Mouse (Mus musculus) kidney, postnatal 25 days (tissue): ENCODE data around the gene Chst5.
"Not testable (repeated sequence)": the region's sequence is repeated elsewhere in the genome, so short reads cannot be mapped to it uniquely, and the experiment has no call there.

Source experiments
- DNase-seq, 2 experiments: peaks; one replicate each; pipeline ENCODE4 v3.0.0; 2021; ENCODE audit warnings: mixed read lengths in 2 of 2

Gene Chst5

DNA sequence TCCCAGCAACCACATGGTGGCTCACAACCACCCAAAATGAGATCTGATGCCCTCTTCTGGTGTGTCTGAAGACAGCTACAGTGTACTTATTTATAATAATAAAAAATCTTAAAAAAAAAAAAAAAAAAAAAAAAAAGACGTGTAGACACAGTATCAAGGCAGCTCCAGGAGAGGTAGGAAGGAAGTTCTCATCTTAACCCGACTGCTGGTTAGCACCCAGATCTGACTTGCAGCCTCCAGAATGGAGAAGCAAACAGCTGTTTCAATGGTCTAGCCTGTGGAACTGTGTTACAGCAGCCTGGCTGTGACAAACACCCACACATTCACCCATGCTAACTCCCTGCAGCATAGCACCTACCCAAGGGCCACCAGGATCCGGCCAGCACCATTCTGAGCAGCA lies 39.9 kb downstream of the Chst5 start:
- DNase-seq = no peak

GRCm38 (mm10) chr8:111868664-111869063 lies 41.6 kb downstream of the Chst5 start:
- no peak for DNase-seq

- peak in 1 of 2 experiments; percentile 51 for DNase-seq
Observed at GRCm38 (mm10) chr8:111865857-111866256, 44.4 kb downstream of the Chst5 start.

- no peak for DNase-seq
Observed at GRCm38 (mm10) chr8:111865130-111865852, 45.0 kb downstream of the Chst5 start.

DNA sequence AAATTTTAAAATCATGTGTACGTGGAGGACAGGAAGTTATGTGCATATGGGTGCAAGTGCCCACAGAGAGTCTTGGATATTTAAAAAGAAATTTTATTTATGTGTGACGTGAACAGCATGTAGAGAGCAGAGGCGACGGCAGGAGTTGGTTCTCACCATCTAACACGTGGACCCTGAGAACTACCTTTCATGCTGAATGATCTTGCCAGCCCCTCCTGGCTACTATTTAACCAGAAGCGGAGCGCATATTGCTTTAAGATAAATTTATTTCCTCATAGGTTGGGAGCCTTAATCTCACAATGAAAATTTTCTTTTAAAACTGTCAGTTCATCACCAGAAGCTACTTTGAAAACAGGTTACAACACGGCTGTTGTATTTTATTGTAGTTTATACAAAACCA lies 45.6 kb downstream of the Chst5 start:
- DNase-seq = no peak

DNA sequence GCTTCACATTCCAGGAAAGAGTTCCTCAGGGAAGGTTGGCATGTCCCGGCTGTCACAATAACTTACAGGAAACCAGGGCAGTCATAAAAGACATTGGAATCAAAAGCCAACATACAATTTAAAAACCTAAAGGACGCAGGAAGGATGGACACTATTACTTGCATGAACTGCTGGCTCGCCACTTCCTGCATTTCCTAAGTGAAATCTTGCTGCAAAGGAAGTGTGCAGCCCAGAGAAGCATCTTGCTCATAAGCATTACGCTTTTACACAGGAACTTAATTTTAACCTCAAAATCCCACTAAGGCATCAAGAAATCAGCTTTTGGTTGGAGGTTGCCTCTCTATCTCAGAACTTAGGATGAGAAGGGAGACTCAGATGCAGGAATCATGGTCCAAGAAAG lies 47.0 kb downstream of the Chst5 start:
- DNase-seq = no peak

- no peak for DNase-seq
Observed at GRCm38 (mm10) chr8:111855977-111856376, 54.3 kb downstream of the Chst5 start.

DNA sequence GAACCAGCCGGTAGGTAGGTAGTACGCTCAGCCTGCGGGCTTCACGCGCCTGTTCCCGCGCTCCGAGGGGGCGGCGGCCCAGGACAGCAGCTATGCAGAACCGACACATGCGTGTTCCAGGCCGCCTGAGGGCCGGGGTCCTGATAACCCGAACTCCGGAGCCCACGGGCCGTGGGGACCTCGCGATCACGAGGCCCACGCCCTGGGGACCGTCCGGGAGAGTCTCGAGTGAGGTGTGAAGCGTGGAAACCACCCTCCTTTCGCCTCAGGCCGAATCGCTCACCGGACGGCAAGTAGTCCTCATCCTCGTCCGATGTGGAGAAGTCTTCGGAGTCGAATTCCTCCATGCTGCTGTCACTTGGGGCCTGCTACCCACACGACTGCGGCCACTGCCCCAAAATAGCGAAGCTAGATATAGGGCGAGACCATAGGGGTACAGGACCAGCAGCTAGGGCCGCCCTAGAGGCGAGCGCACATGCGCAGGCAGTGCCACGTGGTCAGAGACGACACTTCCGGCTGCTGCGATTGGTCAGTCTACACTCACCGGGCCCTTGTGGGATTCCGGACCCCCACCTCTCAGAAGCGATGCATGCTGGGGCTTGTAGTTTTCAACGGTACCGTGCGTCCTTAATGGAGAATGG lies 56.3 kb downstream of the Chst5 start, which contains the start of gene Cfdp1:
Gene Cfdp1 (minus strand): TSS at position 431 of the 641 bp plus-strand sequence.
- peak; percentile 97 to 99 for DNase-seq

DNA sequence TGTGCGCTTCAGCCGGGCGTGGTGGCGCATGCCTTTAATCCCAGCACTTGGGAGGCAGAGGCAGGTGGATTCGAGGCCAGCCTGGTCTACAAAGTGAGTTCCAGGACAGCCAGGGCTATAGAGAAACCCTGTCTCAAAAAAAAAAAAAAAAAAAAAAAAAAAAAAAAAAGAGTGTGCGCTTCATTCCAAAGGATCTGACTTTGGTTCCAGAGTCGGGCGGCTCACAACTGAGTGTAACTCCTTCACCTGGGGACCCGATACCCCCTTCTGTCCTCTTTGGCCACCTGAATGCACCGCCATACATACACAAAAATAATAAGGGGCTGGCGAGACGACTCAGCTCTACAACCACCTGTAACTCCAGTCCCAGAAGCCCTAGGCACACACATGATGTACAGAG lies 57.0 kb downstream of the Chst5 start:
- not testable (repeated sequence) for DNase-seq

GRCm38 (mm10) chr8:111846746-111847145 lies 63.5 kb downstream of the Chst5 start:
- DNase-seq = no peak
